Mouse (Mus musculus) embryonic facial prominence, embryonic 11.5 days (tissue): ENCODE measurements around the gene Fam243. TPM values are rescaled to one million over a fixed set of nuclear protein-coding genes. Genes with fewer than 3 reads are reported as not detected.

Source experiments
- ATAC-seq: fragments of 200-750 bp; cut with Nextera tagmentation; replicated peaks from 2 replicates; pipeline ENCODE4 v1.8.0; 2017; ENCODE audit warnings: low read depth; ENCODE audit not compliant: insufficient number of reproducible peaks, low FRiP score, low TSS enrichment
- DNase-seq: peaks from one replicate; pipeline ENCODE4 v3.0.0-alpha.2; 2015; ENCODE audit warnings: low spot score
- H3K27ac ChIP-seq: fragments of 300-500 bp; sonication (generic); replicated peaks from 2 replicates; pipeline ENCODE4 v1.5.1; 2014; ENCODE audit warnings: mild to moderate bottlenecking, low read depth, low read length, control low read depth
- H3K27me3 ChIP-seq: fragments of 300-500 bp; sonication (generic); 2 replicates; pipeline ENCODE4 v1.6.1; 2014; ENCODE audit warnings: mild to moderate bottlenecking, low read length, moderate library complexity, mixed read lengths; ENCODE audit not compliant: control insufficient read depth, insufficient read depth
- H3K36me3 ChIP-seq: fragments of 300-500 bp; sonication (generic); replicated peaks from 2 replicates; pipeline ENCODE4 v1.6.1; 2014; ENCODE audit warnings: low read depth, mild to moderate bottlenecking, low read length, moderate library complexity, mixed read lengths; ENCODE audit not compliant: control insufficient read depth, insufficient read depth
- H3K4me1 ChIP-seq: fragments of 300-500 bp; sonication (generic); 2 replicates; pipeline ENCODE4 v1.6.1; 2014; ENCODE audit warnings: low read length, mixed read lengths; ENCODE audit not compliant: control insufficient read depth, insufficient read depth
- H3K4me2 ChIP-seq: fragments of 300-500 bp; sonication (generic); 2 replicates; pipeline ENCODE4 v1.6.1; 2014; ENCODE audit warnings: low read depth, mild to moderate bottlenecking, control low read depth, low read length, moderate library complexity
- H3K4me3 ChIP-seq: fragments of 300-500 bp; sonication (generic); 2 replicates; pipeline ENCODE4 v1.5.1; 2014; ENCODE audit warnings: low read depth, low read length, control low read depth
- H3K9ac ChIP-seq: fragments of 300-500 bp; sonication (generic); replicated peaks from 2 replicates; pipeline ENCODE4 v1.6.1; 2014; ENCODE audit warnings: mild to moderate bottlenecking, control low read depth, low read length
- H3K9me3 ChIP-seq: fragments of 300-500 bp; sonication (generic); replicated peaks from 2 replicates; pipeline ENCODE4 v1.6.1; 2016; ENCODE audit warnings: mild to moderate bottlenecking, low read length, inconsistent platforms, mixed read lengths; ENCODE audit not compliant: control insufficient read depth
- WGBS: fragments of 180-500 bp; shearing (Covaris S2); extraction: QIAGEN DNeasy Blood & Tissue Kit; methylation state at CpG from one replicate; pipeline ENCODE4 v1.1.7; 2014; 5-methylcytosine and 5-hydroxymethylcytosine counted together
- polyA plus RNA-seq: library from polyadenylated mRNA; unstranded; fragments of >200 nt; fragmentation: Nextera tagmentation; extraction: Ambion mirVana; gene quantifications from 2 replicates; pipeline ENCODE4 v1.2.1, GENCODE M21; 2014

The Fam243 gene
- polyA plus RNA-seq, 1 experiment from 2014 or later = 0.07 TPM

DNA sequence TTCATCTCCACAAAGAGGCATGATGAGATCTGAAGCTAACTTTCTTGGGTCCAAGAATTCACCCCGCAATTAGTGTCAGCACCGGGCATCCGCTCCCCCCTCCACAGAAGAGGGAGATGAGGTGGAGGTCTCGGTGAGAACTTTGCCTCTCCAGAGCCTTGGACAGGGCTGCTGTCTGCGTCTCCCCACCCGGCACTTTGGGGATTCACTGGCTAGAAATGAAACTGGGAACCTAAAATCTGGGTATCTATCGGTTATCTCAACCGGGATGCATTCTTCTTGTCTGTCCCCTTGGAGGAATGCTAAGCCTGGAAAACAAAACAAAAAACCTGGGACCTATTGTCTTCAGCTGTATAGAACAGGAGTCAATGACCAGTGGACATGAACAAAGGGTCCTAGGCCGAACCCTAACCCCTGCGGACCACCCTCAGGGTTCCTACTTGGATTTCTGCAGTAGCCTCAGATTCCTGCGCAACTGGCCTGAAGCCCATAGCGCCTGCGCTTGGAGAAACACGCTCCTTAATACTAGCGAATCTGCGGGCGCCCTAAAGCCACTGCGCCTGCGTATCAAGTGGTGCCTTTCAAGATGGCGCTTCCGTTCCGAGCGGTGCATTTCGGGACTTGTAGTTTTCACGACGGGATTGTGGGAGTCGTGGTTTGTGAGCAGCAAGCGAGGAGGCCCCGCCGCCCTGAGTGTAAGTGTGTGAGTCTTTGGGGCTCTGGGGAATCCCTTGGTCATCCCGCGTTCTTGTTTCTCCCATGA, 20.4 kb downstream of the Fam243 start, which contains the start of gene Smim11:
Smim11 (plus strand) TSS at position 638 of the 763 bp plus-strand sequence.
- WGBS = 9% methylated on average over 32 of the region's 32 CpGs
- no peaks in the 10 kb centered on the region for H3K36me3 ChIP-seq
- H3K27me3 ChIP-seq = no peaks in the 10 kb centered on the region
- H3K4me2 ChIP-seq = peak within 1 kb of the TSS; percentile 47
- peak within 1 kb of the TSS; percentile 61 for H3K4me3 ChIP-seq
- peak; percentile 90 for ATAC-seq
- peak; percentile 100 for DNase-seq
- H3K27ac ChIP-seq = no peak within 1 kb of the TSS
- no peaks in the 10 kb centered on the region for H3K4me1 ChIP-seq
- no peaks in the 10 kb centered on the region for H3K9me3 ChIP-seq
- H3K9ac ChIP-seq = peak within 1 kb of the TSS; percentile 77

GRCm38 (mm10) chr16:92295328-92295727, 25.9 kb downstream of the Fam243 start:
- DNase-seq (no peak), ATAC-seq (no peak)
- Histone ChIP-seq H3K36me3 (no peaks in the 10 kb centered on the region), H3K4me2 (no peak overlapping the region), H3K27me3 (no peaks in the 10 kb centered on the region), H3K9ac (no peak overlapping the region), H3K9me3 (no peaks in the 10 kb centered on the region), H3K27ac (no peak overlapping the region), H3K4me3 (no peak overlapping the region), H3K4me1 (no peaks in the 10 kb centered on the region)
- WGBS = 88% methylated on average over 2 of the region's 2 CpGs

- no peaks in the 10 kb centered on the region for H3K4me1 ChIP-seq
- H3K9me3 ChIP-seq = no peaks in the 10 kb centered on the region
- no peaks in the 10 kb centered on the region for H3K36me3 ChIP-seq
- ATAC-seq (no peak), DNase-seq (no peak)
- WGBS = 57% methylated on average over 12 of the region's 12 CpGs
- H3K4me3 ChIP-seq = no peak overlapping the region
- no peak overlapping the region for H3K9ac ChIP-seq
- H3K4me2 ChIP-seq = no peak overlapping the region
- no peak overlapping the region for H3K27ac ChIP-seq
- no peaks in the 10 kb centered on the region for H3K27me3 ChIP-seq
Measured at GRCm38 (mm10) chr16:92294267-92294970, 26.8 kb downstream of the Fam243 start.

- H3K9ac ChIP-seq = no peak within 1 kb of the TSS
- H3K9me3 ChIP-seq = no peaks in the 10 kb centered on the region
- DNase-seq (no peak), ATAC-seq (no peak)
- 69% methylated on average over 10 of the region's 10 CpGs for WGBS
- H3K4me2 ChIP-seq = no peak within 1 kb of the TSS
- H3K4me1 ChIP-seq = no peaks in the 10 kb centered on the region
- no peak within 1 kb of the TSS for H3K27ac ChIP-seq
- H3K4me3 ChIP-seq = no peak within 1 kb of the TSS
- H3K36me3 ChIP-seq = no peaks in the 10 kb centered on the region
- H3K27me3 ChIP-seq = no peaks in the 10 kb centered on the region
Measured at GRCm38 (mm10) chr16:92292101-92292500, 29.1 kb downstream of the Fam243 start, which contains the start of gene Kcne2. Kcne2 (plus strand) TSS chr16:92292389.

- Histone ChIP-seq H3K27ac (no peak overlapping the region), H3K27me3 (no peaks in the 10 kb centered on the region), H3K4me3 (no peak overlapping the region), H3K9me3 (no peaks in the 10 kb centered on the region), H3K36me3 (no peaks in the 10 kb centered on the region), H3K9ac (no peak overlapping the region), H3K4me2 (no peak overlapping the region), H3K4me1 (no peaks in the 10 kb centered on the region)
- DNase-seq = no peak
- ATAC-seq = no peak
Measured at GRCm38 (mm10) chr16:92290045-92290444, 31.2 kb downstream of the Fam243 start.

GRCm38 (mm10) chr16:92288778-92289177, 32.5 kb downstream of the Fam243 start:
- Histone ChIP-seq H3K4me2 (no peak overlapping the region), H3K4me3 (no peak overlapping the region), H3K36me3 (no peaks in the 10 kb centered on the region), H3K4me1 (no peaks in the 10 kb centered on the region), H3K9me3 (no peaks in the 10 kb centered on the region), H3K27ac (no peak overlapping the region), H3K9ac (no peak overlapping the region), H3K27me3 (no peaks in the 10 kb centered on the region)
- DNase-seq = peak; percentile 22
- 88% methylated on average over 9 of the region's 9 CpGs for WGBS
- ATAC-seq = no peak

GRCm38 (mm10) chr16:92286609-92287008, 34.6 kb downstream of the Fam243 start:
- Histone ChIP-seq H3K4me2 (no peak overlapping the region), H3K9ac (no peak overlapping the region), H3K4me3 (no peak overlapping the region), H3K9me3 (no peaks in the 10 kb centered on the region), H3K36me3 (no peaks in the 10 kb centered on the region), H3K27me3 (no peaks in the 10 kb centered on the region), H3K27ac (no peak overlapping the region), H3K4me1 (no peaks in the 10 kb centered on the region)
- DNase-seq (peak; percentile 95), ATAC-seq (no peak)
- 12% methylated on average over 7 of the region's 7 CpGs for WGBS

DNA sequence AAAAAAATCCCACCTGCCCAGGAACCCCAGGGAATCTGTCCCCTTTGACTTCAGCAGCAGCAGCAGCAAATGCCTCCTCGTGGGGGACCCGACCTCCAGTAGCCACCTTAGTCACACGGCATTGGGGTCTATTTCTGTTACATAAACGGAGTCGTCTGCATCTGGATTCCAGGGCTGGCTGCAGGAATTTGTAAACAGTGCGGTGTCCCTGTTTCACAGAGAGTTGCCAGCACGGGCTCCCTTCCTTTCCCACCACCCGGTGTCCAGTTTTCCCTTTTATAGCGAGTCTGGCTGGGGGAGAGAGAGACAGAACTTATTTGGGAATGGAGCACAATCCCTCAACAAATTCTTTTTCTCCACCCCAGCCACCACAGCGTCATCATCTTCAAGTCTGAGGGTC, 36.2 kb downstream of the Fam243 start:
- 53% methylated on average over 10 of the region's 10 CpGs for WGBS

More for the DNA sequence above, 36.2 kb downstream of the Fam243 start:
- no peak for ATAC-seq
- no peak overlapping the region for H3K9ac ChIP-seq
- no peak overlapping the region for H3K27ac ChIP-seq
- H3K36me3 ChIP-seq = no peaks in the 10 kb centered on the region
- no peaks in the 10 kb centered on the region for H3K27me3 ChIP-seq
- no peaks in the 10 kb centered on the region for H3K4me1 ChIP-seq
- no peaks in the 10 kb centered on the region for H3K9me3 ChIP-seq
- no peak overlapping the region for H3K4me2 ChIP-seq
- H3K4me3 ChIP-seq = no peak overlapping the region
- DNase-seq = no peak
